Mouse (Mus musculus) midbrain, embryonic 14.5 days (tissue): Measurements from ENCODE around the gene Lcn9. TPM values are rescaled to one million over a fixed set of nuclear protein-coding genes. Genes with fewer than 3 reads are reported as not detected.

Experiments
- ATAC-seq: fragments of 200-750 bp; cut with Nextera tagmentation; 2 replicates; pipeline ENCODE4 v1.8.0; 2017; ENCODE audit warnings: moderate number of reproducible peaks, moderate library complexity; ENCODE audit not compliant: low FRiP score, low TSS enrichment
- DNase-seq: peaks from one replicate; pipeline ENCODE4 v3.0.0-alpha.2; 2015
- H3K27ac ChIP-seq: fragments of 300-500 bp; sonication (generic); replicated peaks from 2 replicates; pipeline ENCODE4 v1.5.1; 2014; ENCODE audit warnings: mild to moderate bottlenecking, low read depth, low read length, moderate library complexity
- H3K27me3 ChIP-seq: fragments of 300-500 bp; sonication (generic); 2 replicates; pipeline ENCODE4 v1.6.1; 2014; ENCODE audit warnings: low read length, control low read depth, mixed read lengths; ENCODE audit not compliant: control insufficient read depth, insufficient read depth
- H3K36me3 ChIP-seq: fragments of 300-500 bp; sonication (generic); 2 replicates; pipeline ENCODE4 v1.6.1; 2014; ENCODE audit warnings: low read length, control low read depth; ENCODE audit not compliant: control insufficient read depth, insufficient read depth
- H3K4me1 ChIP-seq: fragments of 300-500 bp; sonication (generic); 2 replicates; pipeline ENCODE4 v1.6.1; 2014; ENCODE audit warnings: mild to moderate bottlenecking, antibody characterized with exemption, low read length, control low read depth; ENCODE audit not compliant: control insufficient read depth, insufficient read depth
- H3K4me2 ChIP-seq: fragments of 300-500 bp; sonication (generic); 2 replicates; pipeline ENCODE4 v1.6.1; 2014; ENCODE audit warnings: mild to moderate bottlenecking, low read length, moderate library complexity
- H3K4me3 ChIP-seq: fragments of 300-500 bp; sonication (generic); replicated peaks from 2 replicates; pipeline ENCODE4 v1.5.1; 2014; ENCODE audit warnings: low read depth, low read length
- H3K9ac ChIP-seq: fragments of 300-500 bp; sonication (generic); replicated peaks from 2 replicates; pipeline ENCODE4 v1.6.1; 2014; ENCODE audit warnings: mild to moderate bottlenecking, low read length, moderate library complexity
- H3K9me3 ChIP-seq: fragments of 300-500 bp; sonication (generic); 2 replicates; pipeline ENCODE4 v1.6.1; 2016; ENCODE audit warnings: low read length, control low read depth, mixed read lengths; ENCODE audit not compliant: control insufficient read depth
- WGBS: fragments of 180-500 bp; shearing (Covaris S2); extraction: QIAGEN DNeasy Blood & Tissue Kit; methylation state at CpG from one replicate; pipeline ENCODE4 v1.1.7; 2014; 5-methylcytosine and 5-hydroxymethylcytosine counted together
- polyA plus RNA-seq: library from polyadenylated mRNA; unstranded; fragments of >200 nt; fragmentation: Nextera tagmentation; extraction: Ambion mirVana; gene quantifications from 2 replicates; pipeline ENCODE4 v1.2.1, GENCODE M21; 2014

Lcn9 gene
- not detected in 2 replicates for polyA plus RNA-seq

GRCm38 (mm10) chr2:25822806-25823205 is at the start of gene Lcn9:
Lcn9 (plus strand) TSS chr2:25823153.
- ATAC-seq (no peak), DNase-seq (no peak)
- no peaks in the 10 kb centered on the region for H3K9me3 ChIP-seq
- no peaks in the 10 kb centered on the region for H3K4me1 ChIP-seq
- no peak within 1 kb of the TSS for H3K9ac ChIP-seq
- no peak within 1 kb of the TSS for H3K4me2 ChIP-seq
- 77% methylated on average over 1 of the region's 1 CpGs for WGBS
- no peak within 1 kb of the TSS for H3K4me3 ChIP-seq
- no peaks in the 10 kb centered on the region for H3K36me3 ChIP-seq
- H3K27ac ChIP-seq, result no peak within 1 kb of the TSS
- H3K27me3 ChIP-seq, result no peaks in the 10 kb centered on the region

GRCm38 (mm10) chr2:25773507-25773906 is 49.4 kb upstream of the Lcn9 start:
- no peak for DNase-seq
- no peak overlapping the region for H3K27ac ChIP-seq
- no peaks in the 10 kb centered on the region for H3K4me1 ChIP-seq
- no peak overlapping the region for H3K4me3 ChIP-seq
- no peaks in the 10 kb centered on the region for H3K9me3 ChIP-seq
- no peaks in the 10 kb centered on the region for H3K36me3 ChIP-seq
- 86% methylated on average over 2 of the region's 2 CpGs for WGBS
- H3K9ac ChIP-seq, result no peak overlapping the region
- no peak for ATAC-seq
- H3K27me3 ChIP-seq, result no peaks in the 10 kb centered on the region
- H3K4me2 ChIP-seq, result no peak overlapping the region

- no peak for ATAC-seq
- Histone ChIP-seq H3K4me3 (no peak overlapping the region), H3K4me1 (no peaks in the 10 kb centered on the region), H3K9ac (no peak overlapping the region), H3K4me2 (no peak overlapping the region), H3K27me3 (no peaks in the 10 kb centered on the region), H3K36me3 (no peaks in the 10 kb centered on the region), H3K9me3 (no peaks in the 10 kb centered on the region), H3K27ac (no peak overlapping the region)
- no peak for DNase-seq
- WGBS, result 84% methylated on average over 2 of the region's 2 CpGs
These were observed 48.3 kb upstream of the Lcn9 start for GRCm38 (mm10) chr2:25774640-25775039.

GRCm38 (mm10) chr2:25775991-25776390 is 47.0 kb upstream of the Lcn9 start:
- Histone ChIP-seq H3K4me1 (no peaks in the 10 kb centered on the region), H3K9me3 (no peaks in the 10 kb centered on the region), H3K27me3 (no peaks in the 10 kb centered on the region), H3K4me3 (no peak overlapping the region), H3K27ac (no peak overlapping the region), H3K9ac (no peak overlapping the region), H3K36me3 (no peaks in the 10 kb centered on the region), H3K4me2 (no peak overlapping the region)
- DNase-seq, result no peak
- no peak for ATAC-seq
- WGBS, result 51% methylated on average over 3 of the region's 3 CpGs

- WGBS, result 83% methylated on average over 1 of the region's 1 CpGs
- Histone ChIP-seq H3K4me2 (no peak within 1 kb of the TSS), H3K9ac (no peak within 1 kb of the TSS), H3K36me3 (no peaks in the 10 kb centered on the region), H3K4me1 (no peaks in the 10 kb centered on the region), H3K9me3 (no peaks in the 10 kb centered on the region), H3K27ac (no peak within 1 kb of the TSS), H3K4me3 (no peak within 1 kb of the TSS), H3K27me3 (no peaks in the 10 kb centered on the region)
- ATAC-seq (no peak), DNase-seq (no peak)
These were observed 46.2 kb upstream of the Lcn9 start, which contains the start of gene Lcn11 for GRCm38 (mm10) chr2:25776717-25777116. Lcn11 (plus strand) TSS chr2:25777017.

- no peak overlapping the region for H3K4me3 ChIP-seq
- no peaks in the 10 kb centered on the region for H3K27me3 ChIP-seq
- H3K9me3 ChIP-seq, result no peaks in the 10 kb centered on the region
- H3K9ac ChIP-seq, result no peak overlapping the region
- no peak overlapping the region for H3K4me2 ChIP-seq
- H3K36me3 ChIP-seq, result no peaks in the 10 kb centered on the region
- no peak overlapping the region for H3K27ac ChIP-seq
- ATAC-seq (no peak), DNase-seq (no peak)
- 88% methylated on average over 9 of the region's 9 CpGs for WGBS
- no peaks in the 10 kb centered on the region for H3K4me1 ChIP-seq
These were observed 43.9 kb upstream of the Lcn9 start for GRCm38 (mm10) chr2:25779076-25779475.

- Histone ChIP-seq H3K27me3 (no peaks in the 10 kb centered on the region), H3K27ac (no peak overlapping the region), H3K9me3 (no peaks in the 10 kb centered on the region), H3K4me1 (no peaks in the 10 kb centered on the region), H3K36me3 (no peaks in the 10 kb centered on the region), H3K4me3 (no peak overlapping the region), H3K4me2 (no peak overlapping the region), H3K9ac (no peak overlapping the region)
- DNase-seq (no peak), ATAC-seq (no peak)
- WGBS, result 62% methylated on average over 4 of the region's 4 CpGs
These were observed 42.0 kb upstream of the Lcn9 start for GRCm38 (mm10) chr2:25780921-25781320.

- Histone ChIP-seq H3K9ac (no peak within 1 kb of the TSS), H3K27me3 (no peaks in the 10 kb centered on the region), H3K9me3 (no peaks in the 10 kb centered on the region), H3K36me3 (no peaks in the 10 kb centered on the region), H3K27ac (no peak within 1 kb of the TSS), H3K4me3 (no peak within 1 kb of the TSS), H3K4me2 (no peak within 1 kb of the TSS), H3K4me1 (no peaks in the 10 kb centered on the region)
- ATAC-seq, result no peak
- 84% methylated on average over 3 of the region's 3 CpGs for WGBS
- no peak for DNase-seq
These were observed 41.0 kb upstream of the Lcn9 start, which contains the start of gene Gm13539 for GRCm38 (mm10) chr2:25781957-25782356. Gm13539 (plus strand) TSS chr2:25782257.

GRCm38 (mm10) chr2:25785573-25786322 is 37.2 kb upstream of the Lcn9 start:
- H3K27ac ChIP-seq, result no peak overlapping the region
- H3K4me2 ChIP-seq, result no peak overlapping the region
- no peak overlapping the region for H3K9ac ChIP-seq
- H3K9me3 ChIP-seq, result no peaks in the 10 kb centered on the region
- no peaks in the 10 kb centered on the region for H3K4me1 ChIP-seq
- H3K27me3 ChIP-seq, result no peaks in the 10 kb centered on the region
- 77% methylated on average over 5 of the region's 5 CpGs for WGBS
- no peaks in the 10 kb centered on the region for H3K36me3 ChIP-seq
- DNase-seq, result no peak
- ATAC-seq, result no peak
- H3K4me3 ChIP-seq, result no peak overlapping the region
